Mouse (Mus musculus) embryonic facial prominence, embryonic 15.5 days (tissue): Measurements from ENCODE around the gene Trpm7. TPM values are rescaled to one million over a fixed set of nuclear protein-coding genes. Genes with fewer than 3 reads are reported as not detected.

Experiments
- ATAC-seq: fragments of 200-750 bp; cut with Nextera tagmentation; 2 replicates; pipeline ENCODE4 v1.8.0; 2017; ENCODE audit warnings: low read depth, moderate TSS enrichment; ENCODE audit not compliant: insufficient number of reproducible peaks, low FRiP score, low TSS enrichment
- H3K27ac ChIP-seq: fragments of 300-500 bp; sonication (generic); replicated peaks from 2 replicates; pipeline ENCODE4 v1.5.1; 2015; ENCODE audit warnings: mild to moderate bottlenecking, inconsistent platforms
- H3K27me3 ChIP-seq: fragments of 300-500 bp; sonication (generic); 2 replicates; pipeline ENCODE4 v1.6.1; 2015; ENCODE audit warnings: inconsistent platforms
- H3K36me3 ChIP-seq: fragments of 300-500 bp; sonication (generic); 2 replicates; pipeline ENCODE4 v1.6.1; 2015; ENCODE audit warnings: mild to moderate bottlenecking, inconsistent platforms
- H3K4me1 ChIP-seq: fragments of 300-500 bp; sonication (generic); 2 replicates; pipeline ENCODE4 v1.6.1; 2015; ENCODE audit warnings: inconsistent platforms
- H3K4me2 ChIP-seq: fragments of 300-500 bp; sonication (generic); replicated peaks from 2 replicates; pipeline ENCODE4 v1.6.1; 2015; ENCODE audit warnings: mild to moderate bottlenecking, inconsistent platforms
- H3K4me3 ChIP-seq: fragments of 300-500 bp; sonication (generic); replicated peaks from 2 replicates; pipeline ENCODE4 v1.5.1; 2015; ENCODE audit warnings: mild to moderate bottlenecking, inconsistent platforms
- H3K9ac ChIP-seq: fragments of 300-500 bp; sonication (generic); 2 replicates; pipeline ENCODE4 v1.6.1; 2015; ENCODE audit warnings: inconsistent platforms
- H3K9me3 ChIP-seq: fragments of 300-500 bp; sonication (generic); replicated peaks from 2 replicates; pipeline ENCODE4 v1.6.1; 2016; ENCODE audit warnings: inconsistent platforms
- WGBS: fragments of 180-500 bp; shearing (Covaris S2); methylation state at CpG from one replicate; pipeline ENCODE4 v1.1.7; 2015; 5-methylcytosine and 5-hydroxymethylcytosine counted together
- polyA plus RNA-seq: library from polyadenylated mRNA; unstranded; fragments of >200 nt; fragmentation: Nextera tagmentation; extraction: Ambion mirVana; gene quantifications from 2 replicates; pipeline ENCODE4 v1.2.1, GENCODE M21; 2015

Trpm7 gene
- polyA plus RNA-seq, result 45.6 and 47.8 TPM in 2 replicates

DNA sequence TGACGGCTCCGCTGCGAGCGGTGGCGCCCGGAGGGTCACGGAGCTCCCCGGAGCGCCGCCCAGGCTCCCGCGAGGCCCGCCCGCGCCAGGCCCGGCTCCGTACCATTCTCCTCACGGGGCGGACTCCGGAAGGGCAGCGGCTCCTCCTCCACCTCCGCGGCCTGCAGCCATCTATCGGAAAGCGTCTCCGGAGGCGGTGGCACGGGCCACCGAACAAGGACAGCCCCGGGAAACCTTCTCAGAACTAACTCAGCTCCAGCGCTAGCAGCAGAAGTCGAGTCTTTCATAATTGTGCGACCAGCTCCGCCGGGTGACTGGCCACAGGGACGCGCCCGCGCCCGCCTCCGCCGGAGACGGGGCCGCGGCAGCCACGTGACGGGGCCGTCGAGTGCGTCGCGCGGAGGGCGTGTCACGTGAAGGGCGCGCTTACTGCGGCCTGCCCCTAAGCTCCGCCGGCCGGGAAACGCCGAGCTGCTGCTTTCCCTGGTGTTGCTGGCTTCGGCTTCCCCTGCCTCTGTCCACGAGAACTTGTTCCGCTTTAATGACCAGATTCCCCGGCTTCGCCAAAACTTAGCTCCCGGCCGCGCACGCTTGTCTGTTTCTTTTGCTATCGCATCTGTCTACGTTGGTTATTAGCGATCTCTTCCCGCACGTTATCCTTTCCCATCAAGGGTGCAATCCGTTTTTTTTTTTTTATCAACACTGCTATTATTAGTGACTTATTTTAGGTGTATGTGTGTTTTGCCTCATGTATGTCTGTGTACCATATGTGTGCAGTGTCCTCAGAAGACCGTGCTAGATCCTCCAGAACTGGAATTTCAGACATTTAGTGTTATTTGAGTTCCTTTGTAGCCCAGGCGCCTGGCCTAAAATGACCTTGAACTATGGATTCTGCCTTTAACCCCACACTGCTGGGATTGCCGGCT lies at the start of gene Trpm7:
Gene Trpm7, minus strand, starts transcription at position 360 of the 926 bp plus-strand sequence.
- ATAC-seq, result peak; percentile 98
- Histone ChIP-seq H3K4me3 (peak within 1 kb of the TSS; percentile 86), H3K4me1 (peaks cover 9% of the 10 kb centered on the region; the same call in 1 of the 2 replicates), H3K4me2 (peak within 1 kb of the TSS; percentile 61), H3K9ac (peak within 1 kb of the TSS; percentile 86), H3K27me3 (no peaks in the 10 kb centered on the region), H3K9me3 (no peaks in the 10 kb centered on the region), H3K27ac (peak within 1 kb of the TSS; percentile 99), H3K36me3 (no peaks in the 10 kb centered on the region)
- under 1% methylated on average over 81 of the region's 81 CpGs for WGBS

DNA sequence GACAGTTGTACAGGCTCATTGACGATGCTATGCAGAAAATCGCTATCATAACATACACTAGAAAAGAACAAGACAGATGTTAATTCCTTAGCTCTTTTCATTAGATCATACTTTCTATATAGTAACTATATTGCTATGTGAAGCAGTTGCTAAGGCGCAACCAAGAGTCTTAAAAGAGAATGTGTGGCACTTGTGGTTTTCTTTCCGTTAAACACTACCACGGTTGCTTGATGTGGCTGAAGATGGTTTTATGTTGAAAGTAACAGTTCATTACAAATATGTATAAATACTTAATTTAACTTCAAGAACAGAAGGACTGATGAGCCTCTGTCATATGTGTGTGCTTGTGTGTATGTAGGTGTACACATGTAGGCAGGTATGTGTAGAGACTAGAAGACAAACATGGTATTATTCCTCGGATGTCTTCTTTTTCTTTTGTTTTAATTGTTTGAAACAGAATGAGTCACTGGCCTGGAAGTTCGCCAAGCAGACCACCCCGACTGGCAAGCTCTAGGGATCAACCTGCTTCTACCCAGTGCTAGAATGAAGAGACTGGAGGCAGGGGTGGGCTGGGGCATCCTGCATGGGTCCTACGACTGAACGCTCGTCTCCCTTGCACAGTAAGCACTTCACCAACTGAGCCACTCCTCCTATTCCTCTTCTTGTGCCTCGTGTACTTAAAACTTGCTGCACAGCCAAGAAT lies 44.5 kb upstream of the Trpm7 start:
- peaks cover 53% of the 10 kb centered on the region for H3K36me3 ChIP-seq
- no peak overlapping the region for H3K4me3 ChIP-seq
- no peak overlapping the region for H3K27ac ChIP-seq
- ATAC-seq, result no peak
- no peak overlapping the region for H3K4me2 ChIP-seq
- 84% methylated on average over 12 of the region's 12 CpGs for WGBS
- no peaks in the 10 kb centered on the region for H3K9me3 ChIP-seq
- no peaks in the 10 kb centered on the region for H3K4me1 ChIP-seq
- H3K9ac ChIP-seq, result no peak overlapping the region
- no peaks in the 10 kb centered on the region for H3K27me3 ChIP-seq

DNA sequence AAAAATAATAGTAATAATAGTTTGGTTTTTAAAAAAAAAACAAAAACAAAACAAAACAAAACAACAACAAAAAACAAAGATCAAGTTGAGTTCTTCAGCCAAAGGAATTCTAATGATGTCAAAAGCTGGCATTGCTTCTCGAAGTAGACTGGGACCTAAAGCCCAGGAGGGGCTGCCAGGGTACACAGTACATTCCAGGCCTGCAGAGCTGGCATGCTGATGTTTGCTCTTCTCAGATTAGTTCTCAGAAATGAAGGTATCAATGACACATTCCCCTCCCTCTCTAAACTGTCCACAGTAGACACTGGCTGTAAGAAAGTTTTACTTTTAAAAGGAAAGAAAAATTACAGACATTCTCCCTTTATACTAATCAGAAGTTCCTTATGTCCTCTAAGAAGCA lies 40.2 kb upstream of the Trpm7 start:
- no peaks in the 10 kb centered on the region for H3K9me3 ChIP-seq
- H3K36me3 ChIP-seq, result peaks cover 35% of the 10 kb centered on the region
- H3K4me1 ChIP-seq, result no peaks in the 10 kb centered on the region
- no peak overlapping the region for H3K27ac ChIP-seq
- H3K9ac ChIP-seq, result no peak overlapping the region
- H3K27me3 ChIP-seq, result no peaks in the 10 kb centered on the region
- H3K4me3 ChIP-seq, result no peak overlapping the region
- WGBS, result 72% methylated on average over 1 of the region's 1 CpGs
- ATAC-seq, result no peak
- H3K4me2 ChIP-seq, result no peak overlapping the region

DNA sequence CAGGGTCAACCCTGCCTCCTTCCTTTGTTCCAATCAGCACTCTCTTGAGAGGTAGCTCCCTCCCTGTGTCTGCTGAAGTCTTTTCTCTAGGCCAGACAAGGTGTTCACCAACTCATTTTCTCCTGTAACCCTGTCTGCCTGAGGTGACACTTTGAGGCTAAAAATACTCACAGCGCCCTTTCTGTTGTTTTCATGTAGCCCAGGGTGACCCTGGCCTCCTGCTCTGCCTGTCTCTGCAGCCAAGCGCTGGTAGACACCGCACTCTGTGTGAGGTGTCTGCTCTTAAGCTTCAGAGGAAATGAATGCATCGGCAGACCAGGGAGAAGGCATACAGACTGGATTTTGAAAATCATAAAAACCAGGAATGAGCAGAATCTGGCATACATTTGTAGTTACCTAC lies 38.1 kb upstream of the Trpm7 start:
- no peak overlapping the region for H3K4me3 ChIP-seq
- no peaks in the 10 kb centered on the region for H3K9me3 ChIP-seq
- H3K4me2 ChIP-seq, result no peak overlapping the region
- no peak overlapping the region for H3K9ac ChIP-seq
- H3K27ac ChIP-seq, result no peak overlapping the region
- no peaks in the 10 kb centered on the region for H3K4me1 ChIP-seq
- no peak for ATAC-seq
- 59% methylated on average over 4 of the region's 4 CpGs for WGBS
- no peaks in the 10 kb centered on the region for H3K27me3 ChIP-seq
- H3K36me3 ChIP-seq, result peaks cover 19% of the 10 kb centered on the region

DNA sequence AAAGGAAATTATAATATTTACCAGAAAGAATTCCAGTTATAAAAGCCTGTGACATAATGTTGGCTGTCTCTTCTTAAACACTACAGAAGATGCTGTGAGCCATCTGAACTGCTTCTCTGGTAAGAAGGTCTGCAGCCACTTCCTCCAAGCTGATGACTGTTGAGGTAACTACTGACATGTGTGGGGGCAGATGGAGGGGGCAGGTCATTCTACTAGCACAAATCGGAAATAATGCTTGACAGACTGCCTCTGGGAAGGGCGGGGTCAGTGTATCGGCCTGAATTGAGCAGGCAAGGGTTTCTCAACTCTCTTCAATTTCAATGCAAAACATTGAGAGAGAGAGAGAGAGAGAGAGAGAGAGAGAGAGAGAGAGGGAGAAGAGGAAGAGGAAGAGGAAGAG lies 28.1 kb upstream of the Trpm7 start:
- no peak overlapping the region for H3K4me2 ChIP-seq
- no peak overlapping the region for H3K27ac ChIP-seq
- 35% methylated on average over 3 of the region's 3 CpGs for WGBS
- ATAC-seq, result no peak
- no peak overlapping the region for H3K9ac ChIP-seq
- no peak overlapping the region for H3K4me3 ChIP-seq
- no peaks in the 10 kb centered on the region for H3K27me3 ChIP-seq
- H3K4me1 ChIP-seq, result no peaks in the 10 kb centered on the region
- H3K36me3 ChIP-seq, result peaks cover 39% of the 10 kb centered on the region; the same call in 1 of the 2 replicates
- no peaks in the 10 kb centered on the region for H3K9me3 ChIP-seq

DNA sequence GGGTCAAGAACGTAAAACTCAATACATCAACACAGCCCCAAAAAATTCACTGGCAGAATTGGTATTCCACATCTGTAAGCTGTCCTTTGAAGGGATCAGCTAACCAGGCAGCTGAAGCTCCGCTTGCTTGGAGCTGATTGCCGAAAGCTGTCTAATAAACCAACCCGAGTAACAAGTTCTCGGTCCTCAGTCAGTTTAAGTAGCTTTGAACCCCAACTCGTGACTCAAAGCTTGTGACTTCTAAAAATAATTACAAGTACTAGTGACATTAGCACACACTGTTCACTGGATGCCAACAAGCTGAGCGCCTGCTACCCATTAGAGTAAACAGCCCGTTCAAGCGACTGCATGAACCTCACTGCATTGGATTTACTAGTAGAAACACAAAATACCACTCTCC lies 21.5 kb upstream of the Trpm7 start:
- Histone ChIP-seq H3K9ac (no peak overlapping the region), H3K4me2 (no peak overlapping the region), H3K4me3 (no peak overlapping the region), H3K27ac (no peak overlapping the region), H3K36me3 (peaks cover 33% of the 10 kb centered on the region; the same call in 1 of the 2 replicates), H3K4me1 (no peaks in the 10 kb centered on the region), H3K27me3 (no peaks in the 10 kb centered on the region), H3K9me3 (no peaks in the 10 kb centered on the region)
- WGBS, result 79% methylated on average over 9 of the region's 9 CpGs
- ATAC-seq, result no peak

DNA sequence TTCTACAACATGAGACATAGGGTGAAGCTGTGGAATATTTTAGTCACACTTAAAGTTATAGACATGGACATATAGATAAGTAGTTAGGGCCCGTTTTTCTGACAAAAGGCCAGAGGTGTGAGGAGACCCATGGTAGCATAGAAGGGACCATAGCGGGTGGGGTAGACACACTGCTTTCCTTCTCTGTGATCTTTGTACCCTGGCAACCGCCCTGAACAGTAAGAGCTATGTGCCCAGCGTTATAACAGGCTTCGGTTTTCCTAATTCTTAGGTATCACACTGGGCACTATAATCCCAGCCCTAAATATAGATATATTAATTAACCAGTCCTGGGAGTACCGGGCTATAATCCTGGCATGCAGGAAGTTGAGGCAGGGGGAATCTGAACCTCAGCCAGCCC lies 20.9 kb upstream of the Trpm7 start:
- no peak overlapping the region for H3K27ac ChIP-seq
- no peak overlapping the region for H3K4me3 ChIP-seq
- H3K36me3 ChIP-seq, result peaks cover 27% of the 10 kb centered on the region; the same call in 1 of the 2 replicates
- no peaks in the 10 kb centered on the region for H3K4me1 ChIP-seq
- H3K9ac ChIP-seq, result no peak overlapping the region
- H3K9me3 ChIP-seq, result no peaks in the 10 kb centered on the region
- 90% methylated on average over 6 of the region's 6 CpGs for WGBS
- ATAC-seq, result no peak
- no peak overlapping the region for H3K4me2 ChIP-seq
- H3K27me3 ChIP-seq, result no peaks in the 10 kb centered on the region

DNA sequence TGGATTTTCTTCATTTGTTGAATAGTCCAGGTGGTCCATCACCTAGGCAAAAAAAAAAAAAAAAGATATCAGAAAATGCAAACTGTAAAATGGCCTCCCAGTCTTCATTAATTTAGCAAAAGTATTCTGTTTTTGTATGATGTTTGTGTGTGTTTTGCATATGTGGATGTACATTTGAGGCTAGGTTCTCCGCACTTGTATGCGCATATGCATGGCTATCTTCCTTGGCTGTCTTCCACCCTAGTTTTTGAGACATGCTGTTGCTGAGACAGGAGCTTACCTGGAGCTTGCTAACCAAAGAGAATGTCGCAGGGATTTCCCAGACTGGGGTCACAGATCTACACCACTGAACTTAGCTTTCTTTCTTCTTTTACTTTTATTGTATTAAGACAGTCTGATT lies 18.2 kb upstream of the Trpm7 start:
- Histone ChIP-seq H3K9me3 (no peaks in the 10 kb centered on the region), H3K9ac (no peak overlapping the region), H3K27me3 (no peaks in the 10 kb centered on the region), H3K4me1 (no peaks in the 10 kb centered on the region), H3K4me3 (no peak overlapping the region), H3K36me3 (peaks cover 8% of the 10 kb centered on the region; the same call in 1 of the 2 replicates), H3K27ac (no peak overlapping the region), H3K4me2 (no peak overlapping the region)
- no peak for ATAC-seq
- WGBS, result 85% methylated on average over 3 of the region's 3 CpGs

DNA sequence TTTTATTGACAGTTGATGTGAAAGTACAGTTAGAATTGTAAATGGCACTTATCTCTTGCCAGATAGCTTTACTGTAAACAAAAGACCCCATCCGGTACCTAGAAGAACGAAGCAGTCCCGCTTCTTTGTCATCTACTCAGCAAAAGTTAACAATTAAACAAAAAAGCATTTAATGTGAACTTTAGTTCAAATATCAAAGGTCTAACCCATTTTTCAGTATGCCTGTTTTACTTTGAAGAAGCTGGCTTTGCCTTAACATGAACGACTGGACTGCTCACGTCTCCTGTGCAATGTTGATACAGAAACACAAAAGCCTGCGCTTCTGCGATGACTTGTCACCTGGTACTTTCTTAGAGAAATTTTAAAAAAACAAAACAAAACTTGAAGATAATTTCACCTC lies 16.3 kb upstream of the Trpm7 start:
- no peak overlapping the region for H3K27ac ChIP-seq
- H3K27me3 ChIP-seq, result no peaks in the 10 kb centered on the region
- ATAC-seq, result no peak
- WGBS, result 89% methylated on average over 7 of the region's 7 CpGs
- no peak overlapping the region for H3K4me2 ChIP-seq
- H3K9ac ChIP-seq, result no peak overlapping the region
- H3K4me3 ChIP-seq, result no peak overlapping the region
- H3K4me1 ChIP-seq, result no peaks in the 10 kb centered on the region
- no peaks in the 10 kb centered on the region for H3K9me3 ChIP-seq
- H3K36me3 ChIP-seq, result peaks cover 8% of the 10 kb centered on the region; the same call in 1 of the 2 replicates

DNA sequence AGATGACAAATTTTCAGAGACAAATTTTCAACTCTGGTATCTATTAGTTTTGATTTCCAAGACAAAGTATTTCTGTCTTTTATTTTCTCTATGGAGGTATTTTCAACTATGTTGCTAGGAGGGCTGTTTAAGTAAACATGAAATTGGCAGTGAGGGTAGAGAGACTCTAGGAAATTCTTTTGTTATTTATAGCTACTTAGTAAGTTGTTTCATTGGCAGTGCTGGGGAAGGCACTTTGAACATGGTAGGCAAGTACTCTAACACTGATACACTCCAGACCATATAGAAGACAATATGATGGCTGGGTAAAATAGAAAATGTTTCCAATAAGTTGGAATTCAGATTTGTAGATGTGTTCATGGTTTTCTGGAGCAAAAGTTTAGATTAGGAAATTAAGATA lies 15.7 kb upstream of the Trpm7 start:
- H3K4me3 ChIP-seq, result no peak overlapping the region
- no peak for ATAC-seq
- H3K4me1 ChIP-seq, result no peaks in the 10 kb centered on the region
- H3K4me2 ChIP-seq, result no peak overlapping the region
- no peaks in the 10 kb centered on the region for H3K9me3 ChIP-seq
- H3K27me3 ChIP-seq, result no peaks in the 10 kb centered on the region
- no peak overlapping the region for H3K27ac ChIP-seq
- H3K36me3 ChIP-seq, result peaks cover 8% of the 10 kb centered on the region; the same call in 1 of the 2 replicates
- no peak overlapping the region for H3K9ac ChIP-seq

DNA sequence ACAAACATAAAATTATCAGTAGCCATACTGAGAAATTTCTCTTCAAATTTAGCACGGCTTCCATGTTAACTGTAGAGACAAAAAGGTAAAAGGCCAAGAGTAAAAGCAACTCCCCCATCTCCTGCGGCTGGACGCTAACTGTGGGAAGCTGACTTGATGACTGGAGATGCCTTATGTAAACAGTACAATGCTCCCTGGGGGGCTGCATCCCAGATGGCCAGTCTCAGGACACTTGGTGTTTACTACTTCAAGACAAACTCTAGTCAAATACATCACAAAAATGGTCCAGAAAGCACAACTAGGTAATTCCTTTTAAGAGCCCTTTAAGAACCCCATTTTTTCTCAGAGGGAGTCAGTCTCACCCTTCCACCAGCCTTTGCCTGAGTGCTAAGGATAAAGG lies 11.1 kb upstream of the Trpm7 start:
- Histone ChIP-seq H3K4me2 (no peak overlapping the region), H3K36me3 (no peaks in the 10 kb centered on the region), H3K27ac (no peak overlapping the region), H3K9me3 (no peaks in the 10 kb centered on the region), H3K9ac (no peak overlapping the region), H3K27me3 (no peaks in the 10 kb centered on the region), H3K4me1 (no peaks in the 10 kb centered on the region), H3K4me3 (no peak overlapping the region)
- ATAC-seq, result no peak
- WGBS, result 61% methylated on average over 3 of the region's 3 CpGs
